Mouse (Mus musculus): ENCODE data around the gene Mas1.

Gene Mas1

GRCm38 (mm10) chr17:12875734-12876133 lies 7.8 kb upstream of the Mas1 start, which contains the start of gene Mrgprh:
Gene Mrgprh, plus strand, starts transcription at chr17:12876034.
- in situ Hi-C loops (cut with MboI, MseI) = loop anchor here (5.0 to 25.0 kb wide), 3 partner anchors 87 to 1259 kb away; partner anchors contain the start of gene Acat2

GRCm38 (mm10) chr17:12872275-12873028 lies 4.5 kb upstream of the Mas1 start:
- in situ Hi-C loops (cut with MboI, MseI) = loop anchor here (10.0 to 25.0 kb wide), 2 partner anchors 290 to 1262 kb away; no protein-coding TSS in a partner anchor

- in situ Hi-C loops (cut with MboI, MseI) = loop anchor here (25.0 kb wide), 1 partner anchor 294 kb away; no protein-coding TSS in a partner anchor
Measured at GRCm38 (mm10) chr17:12868640-12869039, 697 bp upstream of the Mas1 start.

- in situ Hi-C loops (cut with MboI, MseI) = loop anchor here (25.0 kb wide), 1 partner anchor 295 kb away; no protein-coding TSS in a partner anchor
Measured at GRCm38 (mm10) chr17:12866853-12867252, 1.1 kb downstream of the Mas1 start.

GRCm38 (mm10) chr17:12865407-12865806 lies 2.5 kb downstream of the Mas1 start:
- in situ Hi-C loops (cut with MboI, MseI) = loop anchor here (25.0 kb wide), 1 partner anchor 297 kb away; no protein-coding TSS in a partner anchor

- in situ Hi-C loops (cut with MboI, MseI) = loop anchor here (25.0 kb wide), 1 partner anchor 298 kb away; no protein-coding TSS in a partner anchor
Measured at GRCm38 (mm10) chr17:12864111-12864510, 3.8 kb downstream of the Mas1 start.

GRCm38 (mm10) chr17:12859006-12859520 lies 8.9 kb downstream of the Mas1 start:
- in situ Hi-C loops (cut with MboI, MseI) = loop anchor here (25.0 kb wide), 1 partner anchor 303 kb away; no protein-coding TSS in a partner anchor

- in situ Hi-C loops (cut with MboI, MseI) = loop anchor here (25.0 kb wide), 1 partner anchor 304 kb away; no protein-coding TSS in a partner anchor
Measured at GRCm38 (mm10) chr17:12858072-12858471, 9.9 kb downstream of the Mas1 start.

- in situ Hi-C loops (cut with MboI, MseI) = loop anchor here (25.0 kb wide), 1 partner anchor 305 kb away; no protein-coding TSS in a partner anchor
Measured at GRCm38 (mm10) chr17:12857395-12857794, 10.5 kb downstream of the Mas1 start.

GRCm38 (mm10) chr17:12854386-12854785 lies 13.6 kb downstream of the Mas1 start:
- in situ Hi-C loops (cut with MboI, MseI) = loop anchor here (25.0 kb wide), 1 partner anchor 308 kb away; no protein-coding TSS in a partner anchor

- in situ Hi-C loops (cut with MboI, MseI) = loop anchor here (25.0 kb wide), 1 partner anchor 308 kb away; no protein-coding TSS in a partner anchor
Measured at GRCm38 (mm10) chr17:12853821-12854220, 14.1 kb downstream of the Mas1 start.

GRCm38 (mm10) chr17:12851689-12852088 lies 16.3 kb downstream of the Mas1 start:
- in situ Hi-C loops (cut with MboI, MseI) = loop anchor here (25.0 kb wide), 1 partner anchor 311 kb away; no protein-coding TSS in a partner anchor

GRCm38 (mm10) chr17:12849778-12850382 lies 18.1 kb downstream of the Mas1 start:
- in situ Hi-C loops (cut with MboI, MseI) = loop anchor here (25.0 kb wide), 1 partner anchor 312 kb away; no protein-coding TSS in a partner anchor

- in situ Hi-C loops (cut with MboI, MseI) = no loop called here
Measured at GRCm38 (mm10) chr17:12847736-12848135, 20.2 kb downstream of the Mas1 start.

GRCm38 (mm10) chr17:12846474-12846873 lies 21.5 kb downstream of the Mas1 start:
- in situ Hi-C loops (cut with MboI, MseI) = no loop called here

- in situ Hi-C loops (cut with MboI, MseI) = no loop called here
Measured at GRCm38 (mm10) chr17:12845862-12846261, 22.1 kb downstream of the Mas1 start.

- in situ Hi-C loops (cut with MboI, MseI) = no loop called here
Measured at GRCm38 (mm10) chr17:12844540-12844939, 23.4 kb downstream of the Mas1 start.

GRCm38 (mm10) chr17:12843826-12844225 lies 24.1 kb downstream of the Mas1 start:
- in situ Hi-C loops (cut with MboI, MseI) = no loop called here

GRCm38 (mm10) chr17:12839475-12840267 lies 28.3 kb downstream of the Mas1 start:
- in situ Hi-C loops (cut with MboI, MseI) = no loop called here

- in situ Hi-C loops (cut with MboI, MseI) = no loop called here
Measured at GRCm38 (mm10) chr17:12835738-12836137, 32.2 kb downstream of the Mas1 start.

GRCm38 (mm10) chr17:12834826-12835225 lies 33.1 kb downstream of the Mas1 start:
- in situ Hi-C loops (cut with MboI, MseI) = no loop called here
